Mouse (Mus musculus): ENCODE data around the gene Scai.
"Not testable (repeated sequence)": the region's sequence is repeated elsewhere in the genome, so short reads cannot be mapped to it uniquely, and the experiment has no call there.

DNA sequence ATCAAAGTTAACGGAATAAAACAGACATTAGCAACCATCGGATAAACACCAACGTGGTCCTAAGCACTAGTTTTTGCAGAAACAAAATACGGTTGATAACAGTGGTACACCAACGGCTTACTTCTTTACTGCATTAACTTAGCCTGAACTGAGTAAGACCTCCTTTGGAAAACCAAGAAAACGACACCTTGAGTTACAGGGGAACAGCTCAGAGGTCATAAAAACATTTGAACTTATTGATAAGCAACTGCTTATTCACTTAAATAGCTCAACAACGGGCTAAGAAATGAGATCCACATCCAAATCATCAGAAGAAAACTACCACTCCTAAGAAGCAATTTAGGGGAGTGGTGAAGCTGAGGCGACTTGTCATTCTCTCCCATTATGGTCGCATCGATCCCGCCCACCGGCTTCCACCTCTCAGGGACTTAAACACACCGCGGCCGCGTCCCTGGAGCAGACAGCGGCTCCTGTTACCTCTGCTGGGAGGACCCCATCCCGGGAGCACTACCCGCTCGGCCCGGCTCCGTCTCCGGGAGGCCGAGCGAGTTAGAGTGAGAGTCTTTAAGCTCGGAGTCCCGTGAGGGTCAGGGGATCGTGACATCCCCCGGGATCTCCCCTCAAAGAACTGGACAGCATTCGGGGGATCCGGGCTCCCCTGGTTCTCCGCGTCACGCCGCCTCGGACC lies 34.9 kb upstream of the Scai start:
- TF ChIP-seq CTCF (conservative IDR thresholded peaks at IDR 0.05; ENCODE audit: low read length); POU5F1 (IDR thresholded peaks at IDR 0.05; ENCODE audit: borderline replicate concordance, low read length); NANOG (IDR thresholded peaks at IDR 0.05; ENCODE audit: borderline replicate concordance, low read length): not testable (repeated sequence)
